Mouse (Mus musculus): ENCODE measurements around the gene Otoa. TPM values are rescaled to one million over a fixed set of nuclear protein-coding genes. Genes with fewer than 3 reads are reported as not detected.

The Otoa gene
- polyA plus RNA-seq (2015; fragmentation: Nextera tagmentation; extraction: Ambion mirVana), result 0.21 and 0.34 TPM in 2 replicates

DNA sequence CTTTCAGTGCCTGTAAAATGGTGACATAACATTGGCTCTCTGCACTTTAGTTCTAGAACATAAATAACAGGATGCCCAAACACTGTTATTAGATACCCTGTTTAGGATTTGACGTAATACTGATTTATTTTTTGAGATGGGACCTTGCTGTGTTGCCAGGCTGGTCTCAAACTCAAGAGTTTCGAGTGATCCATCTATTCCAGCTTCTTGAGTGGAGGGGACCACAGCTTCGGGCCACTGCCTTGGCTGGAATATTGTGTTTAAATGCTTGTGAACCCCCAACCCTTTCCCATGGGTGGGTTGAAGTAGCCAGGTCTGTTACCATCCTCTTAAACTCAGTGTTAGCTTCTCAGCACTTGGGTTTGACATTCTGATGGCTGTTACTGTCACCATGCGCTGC is at the start of gene Otoa:
Gene Otoa, plus strand, starts transcription at position 301 of the 400 bp plus-strand sequence.

DNA sequence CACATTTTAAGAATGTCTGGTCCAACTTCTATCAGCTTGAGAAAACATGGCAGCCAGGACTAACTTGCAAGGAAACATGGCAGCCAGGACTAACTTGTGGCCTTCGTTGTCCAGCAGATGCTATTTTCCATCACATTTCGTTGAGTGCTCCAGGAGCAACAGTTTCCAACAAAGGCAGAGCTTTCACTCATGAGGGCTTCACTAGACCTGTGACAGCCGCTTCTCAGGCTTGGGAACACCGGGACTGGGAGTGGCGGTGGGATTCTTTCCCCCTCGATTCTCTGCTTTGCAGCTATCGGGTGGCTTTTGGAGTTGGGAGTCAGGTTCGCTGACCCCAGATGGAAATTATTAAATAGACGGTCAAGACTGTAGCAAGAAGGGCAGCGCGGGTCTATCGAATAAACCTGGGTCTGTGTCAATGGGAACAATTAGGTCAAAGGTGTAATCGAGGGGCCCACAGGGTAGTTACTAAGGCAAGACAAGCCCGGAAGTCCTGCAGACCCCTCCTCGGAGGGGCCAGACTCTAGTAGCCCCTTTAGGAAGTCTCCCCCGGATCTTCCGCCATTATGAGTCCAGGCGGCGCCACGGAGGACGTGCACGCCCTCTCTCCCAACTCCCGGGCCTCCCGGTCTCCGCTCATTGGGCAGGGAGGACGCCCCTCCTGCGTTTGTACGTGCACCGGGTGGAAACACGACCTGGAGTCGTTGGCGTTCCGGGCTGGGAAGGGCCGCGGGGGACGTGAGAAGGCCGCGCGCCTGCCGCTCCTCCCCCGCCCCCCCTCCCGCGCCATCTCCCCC is 47.4 kb upstream of the Otoa start, which contains the start of gene Mettl9:
Gene Mettl9, plus strand, starts transcription at position 590 of the 797 bp plus-strand sequence.

GRCm38 (mm10) chr7:121074281-121074680 is 7.2 kb upstream of the Otoa start, which contains the start of gene Igsf6:
Gene Igsf6 (minus strand): TSS chr7:121074572.

Other genes with a start within 250 kb of the Otoa start
- gene Eef2k, start 238.8 kb upstream of the Otoa start, polyA plus RNA-seq (2015; fragmentation: Nextera tagmentation; extraction: Ambion mirVana), result 25.6 and 26.8 TPM in 2 replicates
- 17.5 and 19.6 TPM in 2 replicates for gene Polr3e, start 163.9 kb upstream of the Otoa start, polyA plus RNA-seq (2015; fragmentation: Nextera tagmentation; extraction: Ambion mirVana)
- gene Cdr2, start 99.3 kb upstream of the Otoa start, polyA plus RNA-seq (2015; fragmentation: Nextera tagmentation; extraction: Ambion mirVana), result 11.8 and 13.2 TPM in 2 replicates
- gene Mfsd13b, start 99.1 kb upstream of the Otoa start, polyA plus RNA-seq (2015; fragmentation: Nextera tagmentation; extraction: Ambion mirVana), result not detected in 2 replicates
- gene Mettl9, start 47.2 kb upstream of the Otoa start, polyA plus RNA-seq (2015; fragmentation: Nextera tagmentation; extraction: Ambion mirVana), result 147 and 152 TPM in 2 replicates
- gene Igsf6, start 7.1 kb upstream of the Otoa start, polyA plus RNA-seq (2015; fragmentation: Nextera tagmentation; extraction: Ambion mirVana), result 1.3 and 1.5 TPM in 2 replicates